Mouse (Mus musculus) frontal cortex, adult (tissue): ENCODE data around the gene Tesk1.
A peak's percentile ranks its signal among the peaks of the same experiment; 100 is the strongest.

Source experiments
- ATAC-seq: cut with Nextera tagmentation; 2 replicates; pipeline ENCODE4 v1.9.2; 2017; ENCODE audit warnings: mild to moderate bottlenecking, moderate library complexity, mixed read lengths; ENCODE audit not compliant: low TSS enrichment

Tesk1 gene

DNA sequence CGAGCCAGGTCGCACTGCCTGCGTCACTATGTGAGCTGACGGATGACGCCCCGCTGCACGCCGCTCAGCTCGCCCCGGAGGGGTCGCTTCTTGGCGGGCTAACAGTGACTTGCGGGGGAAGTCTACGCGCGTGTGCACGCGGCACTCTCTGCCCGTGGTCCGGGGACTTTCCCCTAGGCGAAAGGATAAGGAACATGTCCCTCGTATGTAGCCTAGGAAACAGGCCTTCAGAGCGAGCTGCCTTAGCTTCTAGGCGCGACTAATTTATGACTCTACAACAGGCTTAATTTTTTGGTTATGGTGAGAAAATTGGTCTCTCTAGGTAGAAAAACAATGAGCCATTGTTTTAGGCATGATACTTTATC is 51.1 kb downstream of the Tesk1 start, which contains the start of gene Ccdc107:
TSS of gene Ccdc107 (plus strand) at position 80 of the 365 bp plus-strand sequence.
- peak; percentile 97 for ATAC-seq

DNA sequence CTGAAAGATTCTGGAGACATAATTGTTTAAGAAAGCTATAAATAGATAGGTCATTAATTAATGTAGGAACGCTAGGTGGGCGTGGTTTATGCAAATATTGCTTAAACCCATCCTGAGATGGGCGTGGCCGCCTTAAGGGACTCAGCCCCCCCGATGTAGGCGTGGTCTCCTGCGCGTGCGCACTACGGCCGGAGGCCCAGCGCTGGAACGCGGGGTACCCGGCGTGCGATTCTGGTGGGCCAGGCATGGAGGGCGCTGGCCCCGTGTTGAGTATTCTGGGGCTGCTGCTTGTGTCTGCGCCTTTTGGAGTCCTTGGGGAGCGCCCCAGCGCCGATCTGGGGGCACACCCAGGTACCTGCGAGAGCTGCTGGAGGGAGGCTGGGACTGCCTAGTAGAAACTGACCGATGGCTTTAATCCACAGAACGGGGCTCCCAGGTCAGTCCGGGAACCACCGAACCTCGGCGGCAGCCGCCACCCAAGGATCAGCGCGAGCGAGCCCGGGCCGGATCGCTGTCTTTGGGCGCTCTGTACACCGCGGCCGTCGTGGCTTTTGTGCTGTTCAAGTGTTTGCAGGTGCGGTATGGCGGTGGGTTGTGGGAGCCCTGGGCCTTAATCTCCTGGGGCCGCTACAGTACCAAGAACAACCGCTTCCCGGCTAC is 51.6 kb downstream of the Tesk1 start:
- peak; percentile 79 for ATAC-seq

- ATAC-seq, result no peak
Observed at GRCm38 (mm10) chr4:43493846-43494240, 52.1 kb downstream of the Tesk1 start.

GRCm38 (mm10) chr4:43496587-43496986 is 54.8 kb downstream of the Tesk1 start:
- no peak for ATAC-seq

DNA sequence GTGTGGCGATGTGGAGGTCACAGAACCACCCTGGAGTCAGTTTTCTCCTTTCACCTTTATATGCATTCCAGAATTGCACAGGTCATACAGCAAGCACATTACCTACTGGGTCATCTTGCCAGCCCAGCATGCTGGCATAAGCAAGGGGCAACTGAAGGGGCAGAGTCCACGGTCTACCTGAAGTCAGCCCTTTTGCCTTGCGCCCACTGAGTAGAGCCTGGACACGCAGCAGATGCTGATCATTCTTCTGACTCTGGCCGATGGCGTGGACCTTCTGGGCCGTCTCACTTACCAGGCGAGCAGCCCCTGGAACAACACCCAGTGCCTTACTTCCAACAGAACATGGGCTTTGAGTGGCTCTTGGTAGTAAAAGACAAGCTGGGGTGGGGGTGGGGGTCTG is 55.7 kb downstream of the Tesk1 start:
- ATAC-seq, result no peak
